Mouse (Mus musculus): ENCODE measurements around the gene Auts2. TPM values are rescaled to one million over a fixed set of nuclear protein-coding genes. Genes with fewer than 3 reads are reported as not detected.

Gene Auts2
- total RNA-seq, 2 experiments from 2014 or later: 3.3 TPM; not detected in 1

GRCm38 (mm10) chr5:131767176-131767575 lies 776.0 kb downstream of the Auts2 start:
- ATAC-seq (replicated peaks; ENCODE audit: low FRiP score, low TSS enrichment, poor library complexity, severe bottlenecking): no peak

DNA sequence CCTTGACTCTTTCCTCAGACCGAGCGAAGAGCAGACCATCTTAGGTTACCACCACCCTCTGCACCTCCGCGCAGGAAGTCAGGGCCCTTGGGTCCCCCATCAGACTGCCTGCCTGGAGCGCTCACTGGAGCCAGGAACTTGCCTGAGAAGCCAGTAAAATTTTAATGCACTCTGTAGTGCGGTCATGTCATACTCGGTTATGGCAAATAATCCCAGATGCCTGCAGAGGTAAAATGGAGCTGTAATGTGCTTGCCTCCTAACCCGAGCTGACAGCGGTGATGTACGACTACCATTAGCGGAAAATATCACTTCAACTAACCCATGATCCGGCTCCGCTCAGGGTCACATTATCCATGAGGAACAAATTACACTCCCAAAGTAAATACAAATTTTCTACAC lies 783.7 kb downstream of the Auts2 start:
- ATAC-seq (replicated peaks; ENCODE audit: low FRiP score, low TSS enrichment, poor library complexity, severe bottlenecking): no peak

GRCm38 (mm10) chr5:131750330-131750729 lies 792.8 kb downstream of the Auts2 start:
- ATAC-seq (replicated peaks; ENCODE audit: low FRiP score, low TSS enrichment, poor library complexity, severe bottlenecking): no peak

- ATAC-seq (replicated peaks; ENCODE audit: low FRiP score, low TSS enrichment, poor library complexity, severe bottlenecking): no peak
Measured at GRCm38 (mm10) chr5:131749211-131749610, 793.9 kb downstream of the Auts2 start.

DNA sequence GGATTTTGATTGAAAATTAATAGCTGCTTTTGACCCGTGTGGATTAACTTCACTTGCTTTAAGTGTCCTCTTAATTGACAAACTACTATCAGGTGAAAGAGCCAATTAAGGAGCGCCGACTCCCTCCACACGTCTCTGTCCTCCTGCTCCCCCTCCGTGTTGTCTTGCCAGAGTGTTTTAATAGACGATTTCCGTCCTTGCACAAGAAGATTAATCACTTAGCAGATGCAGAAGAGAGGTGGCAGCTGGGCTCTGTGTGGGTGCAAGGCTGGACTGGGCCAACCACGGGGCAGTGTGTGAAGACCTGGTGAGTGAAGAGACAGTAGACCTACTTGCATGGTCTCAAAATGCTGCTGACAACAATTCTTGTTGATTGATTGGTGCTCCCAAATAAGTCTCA lies 800.1 kb downstream of the Auts2 start:
- no peak for ATAC-seq (replicated peaks; ENCODE audit: low FRiP score, low TSS enrichment, poor library complexity, severe bottlenecking)

DNA sequence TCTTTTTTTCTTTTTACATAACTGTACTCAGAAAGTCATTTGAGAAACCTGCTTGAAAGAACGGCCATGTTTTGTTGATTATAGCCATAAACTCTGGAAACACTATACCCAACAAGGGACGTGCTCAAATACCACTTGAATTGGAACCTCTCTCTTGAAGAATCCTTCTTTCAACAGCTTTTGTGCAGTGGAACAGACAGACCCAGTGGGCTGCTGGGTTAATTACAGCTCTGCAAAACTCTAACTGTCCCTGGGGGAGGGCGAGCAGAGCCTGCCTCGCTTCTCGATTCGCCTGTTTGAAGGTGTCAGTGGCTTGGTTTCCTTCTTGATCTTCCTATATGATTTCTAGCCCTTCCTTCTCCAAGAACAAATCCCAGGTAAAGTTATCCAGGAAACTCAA lies 805.7 kb downstream of the Auts2 start:
- no peak for ATAC-seq (replicated peaks; ENCODE audit: low FRiP score, low TSS enrichment, poor library complexity, severe bottlenecking)

DNA sequence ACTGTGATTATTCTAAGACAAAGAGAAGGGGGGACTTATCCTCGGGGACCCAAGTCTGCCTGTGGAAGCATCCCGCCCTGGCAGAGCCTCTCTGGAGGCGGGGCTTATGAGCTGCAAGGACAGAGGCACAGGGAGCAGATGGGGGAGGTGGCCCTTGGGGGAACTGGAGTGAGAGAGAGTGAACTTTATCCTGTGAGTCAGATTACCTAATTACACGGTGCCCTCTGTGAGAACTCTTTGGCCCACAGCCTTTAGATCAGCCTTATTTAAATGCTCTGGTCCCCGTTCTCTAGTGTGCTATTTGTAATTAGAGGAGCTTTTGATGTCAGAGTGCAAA lies 809.9 kb downstream of the Auts2 start:
- no peak for ATAC-seq (replicated peaks; ENCODE audit: low FRiP score, low TSS enrichment, poor library complexity, severe bottlenecking)

- no peak for ATAC-seq (replicated peaks; ENCODE audit: low FRiP score, low TSS enrichment, poor library complexity, severe bottlenecking)
Measured at GRCm38 (mm10) chr5:131732631-131733323, 810.4 kb downstream of the Auts2 start.

DNA sequence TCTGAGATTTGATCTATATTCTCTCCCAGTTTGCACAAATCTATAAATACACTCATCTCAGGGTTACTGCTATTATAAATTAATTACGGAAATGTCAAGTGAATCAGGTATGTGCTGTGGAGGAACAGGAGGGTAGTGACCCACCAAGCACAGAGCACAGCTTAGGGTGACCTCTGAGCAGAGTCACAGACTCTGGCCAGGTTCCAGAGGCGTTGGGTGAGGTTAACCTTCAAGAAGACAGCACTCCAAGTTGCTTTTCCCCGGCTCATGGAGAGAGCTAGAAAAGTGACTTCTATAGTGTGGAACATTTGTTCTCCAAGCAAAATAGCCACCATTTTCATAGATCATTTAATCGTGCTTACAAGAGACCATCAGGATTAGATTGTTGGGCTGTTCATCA lies 813.7 kb downstream of the Auts2 start:
- no peak for ATAC-seq (replicated peaks; ENCODE audit: low FRiP score, low TSS enrichment, poor library complexity, severe bottlenecking)

DNA sequence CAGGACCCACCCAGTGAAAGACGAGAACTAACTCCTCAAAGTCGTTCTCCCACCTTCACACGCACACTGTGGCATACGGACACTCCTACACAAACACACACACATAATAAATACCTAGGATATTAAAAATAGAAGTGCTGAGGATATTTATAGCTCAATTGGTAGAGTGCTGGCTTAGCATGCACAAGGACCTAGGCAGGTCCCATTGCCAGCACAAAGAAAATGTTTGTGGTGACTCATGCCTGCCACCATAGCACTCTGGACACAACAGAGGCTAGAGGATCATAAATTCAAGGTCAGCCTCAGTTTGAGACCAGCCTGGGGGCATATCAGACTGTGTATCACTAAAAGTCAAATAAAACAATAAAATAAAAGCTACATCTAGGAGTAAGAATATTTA lies 815.2 kb downstream of the Auts2 start:
- no peak for ATAC-seq (replicated peaks; ENCODE audit: low FRiP score, low TSS enrichment, poor library complexity, severe bottlenecking)

DNA sequence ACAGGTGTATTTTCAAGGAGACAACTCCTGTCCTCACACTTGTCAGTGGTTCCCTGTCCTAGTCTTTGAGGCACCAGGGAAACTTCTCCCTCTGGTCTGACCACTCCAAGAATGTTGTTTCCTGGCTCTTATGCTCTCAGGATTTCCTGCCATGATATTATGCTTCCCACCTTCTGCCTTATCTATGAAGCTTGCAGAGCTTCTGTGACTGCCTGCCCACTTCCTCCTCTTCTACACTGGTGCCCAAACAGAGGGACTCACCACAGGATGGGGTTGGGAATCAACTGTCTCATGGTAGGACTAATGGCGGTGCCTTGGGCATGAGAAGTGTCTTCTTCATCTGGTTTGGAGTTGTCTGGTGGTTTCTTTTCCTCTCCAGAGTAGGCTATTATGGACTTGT lies 818.6 kb downstream of the Auts2 start:
- ATAC-seq (replicated peaks; ENCODE audit: low FRiP score, low TSS enrichment, poor library complexity, severe bottlenecking): no peak

GRCm38 (mm10) chr5:131722791-131723190 lies 820.4 kb downstream of the Auts2 start:
- ATAC-seq (replicated peaks; ENCODE audit: low FRiP score, low TSS enrichment, poor library complexity, severe bottlenecking): no peak

DNA sequence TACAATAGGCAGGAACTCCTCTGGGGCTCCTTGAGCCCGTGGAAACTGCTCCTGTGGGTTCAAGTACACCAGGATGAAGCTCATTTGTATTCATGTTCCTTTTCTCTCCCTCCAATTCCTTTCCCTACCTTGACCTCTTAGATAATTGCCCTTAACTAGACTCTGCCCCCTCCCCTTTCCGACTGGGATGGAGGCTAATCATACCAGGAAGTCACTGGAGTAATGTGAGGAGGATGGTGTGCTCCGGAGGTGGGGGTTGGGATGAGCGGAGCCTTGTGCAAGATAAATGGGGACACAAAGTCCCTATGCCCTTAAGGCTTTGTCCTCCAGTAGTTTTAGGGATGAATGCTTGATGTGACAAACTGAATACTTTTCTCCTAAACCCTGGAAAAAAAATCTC lies 820.8 kb downstream of the Auts2 start:
- no peak for ATAC-seq (replicated peaks; ENCODE audit: low FRiP score, low TSS enrichment, poor library complexity, severe bottlenecking)

DNA sequence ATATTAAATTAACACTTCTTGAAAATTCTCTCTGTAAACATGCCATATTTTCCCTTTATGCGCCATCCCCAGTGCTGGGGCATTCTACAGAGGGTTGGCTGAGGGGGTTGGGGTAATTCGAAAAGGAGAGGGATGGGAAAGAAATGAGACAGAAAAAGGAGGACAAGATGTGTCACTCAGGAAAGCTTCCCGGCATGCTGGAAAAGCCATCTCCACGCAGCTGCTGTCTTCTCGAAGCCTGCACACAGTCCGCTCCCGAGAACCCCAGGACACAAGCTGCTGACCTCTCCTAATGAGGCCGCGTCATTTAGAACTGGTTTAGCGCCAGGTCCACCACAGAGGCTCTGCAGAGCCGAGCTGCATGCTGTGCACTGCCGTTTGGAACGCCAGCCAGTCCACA lies 825.1 kb downstream of the Auts2 start:
- no peak for ATAC-seq (replicated peaks; ENCODE audit: low FRiP score, low TSS enrichment, poor library complexity, severe bottlenecking)

DNA sequence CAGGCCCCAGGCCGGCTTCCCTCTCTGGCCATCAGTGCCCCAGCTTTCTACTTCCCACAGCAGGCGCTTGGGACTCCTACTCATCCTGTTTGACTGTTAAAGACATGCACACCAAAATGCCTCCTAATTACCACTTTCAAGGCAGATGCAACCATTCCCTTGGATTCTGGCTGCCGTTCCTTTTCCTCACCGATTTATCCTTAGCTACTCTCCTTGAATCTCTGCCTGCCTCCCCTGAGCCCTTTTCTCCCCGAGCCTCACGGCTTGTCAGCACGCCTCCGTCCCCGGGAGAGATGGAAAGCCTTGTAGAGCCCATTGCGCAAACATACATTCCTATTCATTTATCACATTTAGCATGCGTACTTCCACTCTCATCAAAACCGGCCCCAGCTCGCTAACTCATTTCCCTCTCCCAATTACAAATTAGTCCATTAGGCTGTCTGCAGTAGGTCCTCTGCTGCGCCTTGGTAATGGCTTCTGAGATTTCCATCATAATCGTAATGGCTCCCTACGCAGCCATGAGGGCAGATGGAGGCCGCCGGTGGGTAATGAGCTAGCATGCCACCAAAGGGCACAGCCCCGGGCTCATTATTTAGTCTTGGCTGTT lies 825.7 kb downstream of the Auts2 start:
- ATAC-seq (replicated peaks; ENCODE audit: low FRiP score, low TSS enrichment, poor library complexity, severe bottlenecking): no peak

DNA sequence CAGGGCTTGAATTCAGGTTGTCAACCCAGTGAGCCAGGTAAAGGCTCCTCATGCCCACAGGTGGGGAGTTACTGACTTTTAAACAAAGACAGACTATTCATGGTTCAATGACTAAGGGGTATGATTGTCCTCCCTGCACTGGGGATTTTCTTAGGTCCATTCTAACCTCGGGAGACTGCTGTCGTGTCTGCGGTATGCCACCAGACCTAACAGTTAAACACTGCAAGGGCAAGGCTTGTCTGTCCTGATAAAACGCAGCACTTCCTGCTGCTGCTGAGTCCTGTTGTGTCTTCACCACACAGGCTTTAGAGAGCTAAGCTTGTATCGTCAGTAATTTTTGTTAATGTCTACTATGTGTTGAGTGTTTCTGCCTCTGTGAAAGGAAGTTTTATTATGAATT lies 828.2 kb downstream of the Auts2 start:
- peak; percentile 65 for ATAC-seq (replicated peaks; ENCODE audit: low FRiP score, low TSS enrichment, poor library complexity, severe bottlenecking)

DNA sequence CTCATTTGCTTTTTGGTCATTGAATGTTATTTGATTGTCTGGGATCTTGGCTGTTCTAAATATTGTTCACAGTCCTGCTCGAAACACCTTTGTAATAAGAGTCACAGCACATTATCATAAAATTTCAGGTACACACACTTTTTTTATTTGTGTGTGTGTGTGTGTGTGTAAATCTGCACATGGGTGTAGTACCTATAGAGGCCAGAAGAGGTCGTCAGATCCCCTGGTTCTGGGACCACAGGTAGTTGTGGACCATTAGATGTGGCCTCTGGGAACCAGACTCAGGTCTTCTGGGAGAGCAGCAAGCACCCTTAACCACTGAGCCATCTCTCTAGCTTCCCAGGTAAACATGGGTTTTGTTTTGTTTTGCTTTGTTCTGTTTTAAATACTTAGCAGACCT lies 830.7 kb downstream of the Auts2 start:
- no peak for ATAC-seq (replicated peaks; ENCODE audit: low FRiP score, low TSS enrichment, poor library complexity, severe bottlenecking)

GRCm38 (mm10) chr5:131711474-131712129 lies 831.5 kb downstream of the Auts2 start:
- no peak for ATAC-seq (replicated peaks; ENCODE audit: low FRiP score, low TSS enrichment, poor library complexity, severe bottlenecking)

GRCm38 (mm10) chr5:131710735-131711473 lies 832.2 kb downstream of the Auts2 start:
- no peak for ATAC-seq (replicated peaks; ENCODE audit: low FRiP score, low TSS enrichment, poor library complexity, severe bottlenecking)

GRCm38 (mm10) chr5:131707471-131707870 lies 835.7 kb downstream of the Auts2 start:
- no peak for ATAC-seq (replicated peaks; ENCODE audit: low FRiP score, low TSS enrichment, poor library complexity, severe bottlenecking)

All from megakaryocyte-erythroid progenitor cell, adult 5-6 weeks (primary cell).